Mouse (Mus musculus) neural tube, embryonic 10.5 days (tissue): ENCODE measurements around the gene Vamp1.
A peak's percentile ranks its signal among the peaks of the same experiment; 100 is the strongest.

Source experiments
- DNase-seq: peaks from one replicate; pipeline ENCODE4 v3.0.0-alpha.2; 2017; ENCODE audit warnings: low spot score; ENCODE audit errors: extremely low spot score

The Vamp1 gene

DNA sequence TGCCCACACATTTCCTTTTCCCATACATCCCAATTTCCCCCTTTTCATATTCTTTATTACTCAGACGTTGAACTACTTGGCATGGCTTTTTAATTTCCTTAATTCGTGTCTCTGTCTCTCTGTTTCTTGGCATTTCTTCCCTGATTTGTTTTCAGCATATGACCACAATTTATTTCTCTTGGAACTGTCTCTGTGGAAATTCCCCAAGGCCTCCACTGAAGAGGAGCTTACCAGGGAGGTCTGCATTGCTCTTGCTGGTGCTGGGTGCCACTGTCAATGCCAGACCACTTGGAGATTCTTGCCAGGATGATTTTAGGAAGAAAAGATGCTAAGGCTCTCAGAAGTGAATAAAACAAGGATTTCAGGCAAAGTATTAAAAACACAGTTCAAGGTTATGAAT lies 2.7 kb upstream of the Vamp1 start:
- DNase-seq: no peak

DNA sequence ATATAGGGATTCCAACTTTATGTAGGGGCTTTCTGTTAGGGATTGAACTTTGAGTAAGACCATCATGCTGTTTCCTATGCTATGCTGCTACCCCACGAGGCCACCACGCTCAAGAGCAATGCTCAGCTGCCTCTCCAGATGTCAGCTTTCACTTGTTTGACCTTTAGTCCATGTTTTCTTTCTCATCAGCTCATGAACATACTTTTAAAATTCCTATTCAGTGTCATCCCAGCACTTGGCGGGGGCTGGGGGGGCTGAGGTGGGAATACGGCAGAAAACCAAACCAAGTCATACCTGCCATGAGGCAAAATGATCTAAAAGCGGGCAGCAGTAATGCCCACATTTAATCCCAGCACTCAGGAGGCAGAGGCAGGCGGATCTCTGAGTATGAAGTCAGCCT lies 2.2 kb upstream of the Vamp1 start:
- DNase-seq: no peak

DNA sequence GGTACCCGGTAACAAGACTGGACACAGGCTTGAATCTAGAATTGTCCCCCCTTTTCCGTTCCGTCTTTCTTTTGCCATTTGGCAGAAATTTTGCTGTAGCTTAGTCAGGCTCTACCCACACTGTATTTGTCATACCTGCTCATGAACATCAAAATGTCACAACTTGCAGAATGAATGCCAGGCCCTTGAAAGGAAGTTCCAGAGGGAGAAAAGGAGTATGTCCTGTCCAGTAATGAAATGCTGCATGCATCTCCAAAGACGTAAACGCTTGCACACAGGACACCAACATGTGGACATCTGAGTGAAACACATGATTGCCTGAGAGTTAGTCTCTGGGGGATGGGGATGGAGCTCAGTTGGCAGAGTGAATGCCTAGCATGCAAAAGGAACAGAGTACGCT lies 1.6 kb upstream of the Vamp1 start:
- no peak for DNase-seq

DNA sequence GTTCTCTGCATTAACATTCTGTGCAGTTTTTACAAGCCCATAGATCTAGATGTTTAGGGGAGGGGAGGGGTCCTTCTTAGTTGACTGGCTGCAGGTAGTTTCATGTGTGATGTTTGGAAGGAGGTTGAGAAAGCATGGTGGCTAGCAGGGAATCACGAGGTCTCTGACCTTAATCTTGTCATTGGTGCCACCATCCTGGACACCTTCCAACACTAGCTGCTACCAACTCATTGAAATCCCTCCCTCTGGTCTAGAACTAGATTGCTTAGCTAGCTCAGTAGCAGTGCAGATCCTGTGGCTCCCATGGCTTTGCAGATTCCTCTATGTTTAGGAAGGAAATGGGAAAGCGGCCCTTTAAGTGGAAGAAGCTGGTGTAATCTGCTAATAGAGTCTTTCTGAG lies 1.5 kb downstream of the Vamp1 start:
- DNase-seq: no peak

DNA sequence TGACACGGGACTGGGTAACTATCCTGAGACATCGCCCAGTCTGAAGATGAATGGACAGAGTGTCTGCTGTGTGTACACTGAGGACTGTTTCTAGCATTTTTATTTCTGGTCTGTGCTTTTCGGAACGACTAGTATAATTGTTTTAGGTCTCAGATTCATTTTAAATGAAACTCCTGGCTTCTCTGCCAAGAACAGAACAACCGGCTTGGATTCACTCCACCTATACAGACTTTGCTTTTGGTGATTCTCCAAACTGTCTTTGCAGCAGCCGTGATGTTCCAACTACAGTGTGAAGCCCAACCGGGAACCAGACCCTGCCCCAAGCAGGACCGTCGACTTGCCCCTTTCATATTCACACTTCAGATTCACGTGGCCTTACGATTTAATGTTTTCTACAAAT lies 2.5 kb downstream of the Vamp1 start:
- no peak for DNase-seq

DNA sequence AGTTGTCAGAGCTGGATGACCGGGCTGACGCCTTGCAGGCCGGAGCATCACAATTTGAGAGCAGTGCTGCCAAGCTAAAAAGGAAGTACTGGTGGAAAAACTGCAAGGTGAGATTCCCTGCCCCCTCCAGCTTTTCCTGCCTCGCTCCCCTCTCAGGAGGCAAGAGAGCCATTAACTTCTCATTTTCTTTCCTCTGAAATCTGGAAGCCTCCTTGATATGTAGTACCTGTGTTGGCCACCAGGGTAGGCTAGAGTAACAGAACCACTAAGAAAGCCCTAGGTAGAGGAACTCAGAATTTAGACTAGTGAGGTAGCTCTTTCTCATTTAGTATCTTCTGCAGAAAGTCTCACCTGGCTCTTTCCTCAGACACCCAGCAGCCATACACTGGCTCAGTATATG lies 3.6 kb downstream of the Vamp1 start:
- peak; percentile 33 for DNase-seq

DNA sequence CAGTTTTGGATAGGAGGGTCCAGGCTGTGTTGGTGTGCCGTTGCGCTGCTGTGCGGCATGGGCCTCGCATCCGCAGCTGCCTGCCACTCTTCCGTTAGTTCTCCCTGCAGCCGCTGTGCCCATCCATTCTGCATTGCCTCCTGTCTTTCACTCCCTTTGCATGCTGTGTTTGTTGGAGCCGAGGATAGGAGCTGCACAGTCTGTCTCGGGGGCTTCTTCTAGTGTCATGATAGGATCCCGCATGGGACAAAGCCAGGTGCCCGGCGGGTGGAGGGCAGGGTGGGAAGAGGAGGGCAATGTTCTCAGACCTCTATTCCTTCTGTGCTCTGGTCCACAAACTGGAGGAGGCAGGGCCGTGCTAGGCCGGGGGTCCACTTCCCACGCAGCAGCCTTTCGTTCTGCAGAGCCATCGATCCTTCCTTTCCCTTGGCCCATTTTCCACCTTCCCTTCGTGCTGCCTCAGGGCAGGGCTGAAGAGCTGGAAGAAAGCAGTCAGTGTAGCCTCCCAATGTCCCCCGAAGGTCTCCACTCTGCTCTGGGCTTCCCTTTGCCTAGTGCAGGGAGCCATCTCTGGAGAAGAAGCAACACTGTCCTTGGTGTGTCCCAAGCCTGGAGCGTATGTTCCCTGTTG lies 5.9 kb downstream of the Vamp1 start:
- DNase-seq: no peak

DNA sequence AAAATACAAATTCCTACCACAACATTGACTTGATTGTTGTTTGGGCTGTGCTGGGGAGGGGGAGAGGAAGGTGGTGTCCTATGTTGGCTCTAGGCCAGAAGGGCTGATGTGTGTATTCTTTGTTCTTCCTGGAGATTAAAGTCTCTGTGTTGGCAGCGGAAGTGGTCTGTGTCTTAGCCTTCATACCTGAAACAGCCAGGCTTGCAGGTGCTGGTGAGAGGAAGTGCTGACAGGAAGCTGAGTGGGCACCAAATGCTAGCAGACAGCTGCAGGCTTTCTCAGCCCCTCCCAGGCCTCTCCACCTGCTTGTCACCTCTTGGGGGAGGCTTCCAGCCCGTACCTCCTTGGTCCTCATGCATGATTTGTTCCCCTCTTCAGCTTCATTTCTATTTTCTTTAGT lies 6.8 kb downstream of the Vamp1 start:
- no peak for DNase-seq

DNA sequence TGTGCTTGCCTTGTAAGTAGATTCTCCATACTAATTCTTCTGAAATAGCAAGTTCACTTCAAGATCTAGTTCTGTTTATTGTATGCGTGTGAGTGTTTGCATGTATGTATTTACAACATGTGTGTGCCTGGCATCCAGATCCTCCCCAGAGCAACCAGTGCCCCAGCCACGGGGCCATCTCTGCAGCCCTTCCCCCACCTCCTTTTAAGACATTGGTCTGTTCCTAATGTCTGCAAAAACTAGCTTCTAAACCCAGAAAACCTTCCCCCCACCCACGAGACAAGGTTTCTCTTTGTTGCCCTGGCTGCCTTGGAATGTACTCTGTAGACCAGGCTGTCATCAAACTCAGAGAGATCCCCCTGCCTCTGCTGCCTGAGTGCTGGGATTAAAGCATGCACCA lies 7.2 kb downstream of the Vamp1 start:
- DNase-seq: no peak

DNA sequence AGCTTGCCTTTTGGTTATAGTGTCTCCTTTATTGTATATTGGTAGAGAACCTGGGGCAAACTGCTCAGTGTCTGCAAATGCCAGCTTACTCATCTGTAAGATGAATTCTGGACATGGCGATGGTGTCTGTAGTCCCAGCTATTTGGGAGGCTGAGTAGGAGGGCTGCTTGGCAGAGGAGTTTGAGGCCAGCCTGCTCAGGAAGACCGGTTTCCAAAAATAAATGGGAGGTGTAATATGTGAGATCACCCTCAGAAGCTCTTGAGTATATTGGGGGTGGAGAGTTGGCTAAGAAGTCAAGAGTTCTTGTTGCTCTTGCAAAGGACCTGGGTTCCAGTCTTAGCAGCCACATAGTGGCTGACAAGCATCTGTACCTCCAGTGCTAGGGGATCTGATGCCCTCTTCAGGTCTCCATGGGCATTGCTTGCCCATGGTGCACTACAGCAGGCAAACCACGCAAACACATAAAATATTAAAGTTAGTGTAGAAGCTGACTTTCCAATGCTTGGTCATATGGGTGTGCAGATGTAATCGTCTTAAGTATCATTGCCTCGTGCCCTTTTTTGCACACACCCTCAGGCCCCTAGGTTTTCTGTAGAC lies 10.3 kb downstream of the Vamp1 start:
- DNase-seq: no peak

DNA sequence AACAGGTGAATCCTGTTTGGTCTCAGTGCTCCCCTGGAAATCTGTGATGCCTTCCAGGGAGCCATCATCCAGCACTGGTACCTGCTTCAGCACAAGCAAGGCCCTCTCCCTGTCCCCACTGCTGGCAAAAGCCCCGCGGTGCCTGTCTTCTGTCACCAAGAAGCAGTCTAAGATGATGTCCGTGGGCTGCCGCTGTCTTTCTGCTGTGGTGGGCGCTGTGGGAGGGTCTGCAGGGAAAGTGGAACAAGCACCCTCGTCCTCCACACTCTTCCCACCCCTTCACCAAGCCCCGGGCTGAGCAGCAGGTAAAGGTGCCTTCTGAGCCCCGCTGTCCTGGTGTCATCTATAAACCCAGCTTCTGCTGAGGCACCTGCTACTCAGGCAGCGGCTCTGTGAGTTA lies 15.2 kb downstream of the Vamp1 start:
- DNase-seq: no peak

DNA sequence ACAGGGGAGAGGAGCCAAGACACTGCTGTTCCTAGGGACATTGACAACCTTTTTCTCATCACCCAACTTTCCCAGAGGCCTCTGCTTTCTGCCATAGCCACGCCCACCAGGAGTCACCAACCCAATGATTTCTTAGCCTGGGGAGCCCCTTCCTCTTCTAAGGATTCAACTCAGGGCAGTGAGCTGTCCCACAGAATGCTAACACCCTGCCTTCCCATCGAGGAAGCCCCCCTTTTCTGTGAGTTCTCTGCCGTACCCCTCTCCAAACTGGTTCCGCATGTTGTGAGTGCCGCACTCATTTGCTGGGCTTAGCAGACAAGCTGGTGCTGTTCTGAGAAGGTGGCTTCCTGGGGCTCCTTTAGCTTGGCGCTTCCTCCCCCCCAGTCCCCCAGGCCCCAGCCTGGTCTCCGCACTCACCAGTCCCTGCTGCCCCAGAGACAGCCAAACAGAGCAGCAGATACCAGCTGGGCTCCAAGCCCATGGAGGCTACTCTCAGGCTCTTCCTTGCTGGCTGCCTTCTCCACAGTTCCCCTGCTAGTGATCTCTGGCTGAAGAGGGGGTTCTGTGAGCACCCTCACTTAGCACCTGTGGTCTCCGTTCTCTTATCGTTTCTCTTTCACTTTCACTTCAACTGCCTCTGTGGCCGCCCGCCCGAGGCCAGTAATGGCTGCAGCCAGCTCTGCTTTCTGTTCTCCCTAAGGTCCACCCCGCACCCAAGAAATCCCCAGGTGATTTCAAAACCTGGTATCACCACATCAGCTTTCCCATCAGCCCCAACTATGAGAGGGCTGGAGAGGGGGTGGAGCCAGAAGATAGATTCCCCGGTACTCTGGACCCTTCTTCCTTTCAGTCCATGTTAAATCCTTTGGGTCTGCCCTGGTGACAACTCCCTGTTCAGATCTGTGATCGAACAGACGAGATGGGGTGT lies 16.0 kb downstream of the Vamp1 start, which contains the start of gene Tapbpl:
Tapbpl (minus strand) TSS at position 744 of the 928 bp plus-strand sequence.
- peak; percentile 38 for DNase-seq

DNA sequence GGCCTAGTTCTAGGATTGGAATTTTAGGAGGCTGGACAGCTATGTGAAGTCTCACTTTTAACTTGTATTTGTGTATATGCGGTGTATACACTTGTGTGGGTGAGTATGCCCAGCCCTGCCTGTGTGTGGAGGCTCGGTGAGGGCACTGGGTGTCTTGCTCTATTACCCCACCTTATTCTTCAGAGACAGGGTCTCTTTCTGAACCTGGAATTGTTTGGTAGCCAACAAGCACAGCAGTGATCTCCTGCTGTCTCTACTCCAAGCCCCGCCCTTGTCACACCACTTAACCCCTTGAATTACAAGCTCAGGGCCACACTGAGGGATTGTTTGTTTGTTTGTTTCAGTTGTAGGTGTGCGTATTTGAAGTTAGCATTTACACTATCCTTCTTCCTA lies 16.7 kb downstream of the Vamp1 start:
- DNase-seq: no peak

DNA sequence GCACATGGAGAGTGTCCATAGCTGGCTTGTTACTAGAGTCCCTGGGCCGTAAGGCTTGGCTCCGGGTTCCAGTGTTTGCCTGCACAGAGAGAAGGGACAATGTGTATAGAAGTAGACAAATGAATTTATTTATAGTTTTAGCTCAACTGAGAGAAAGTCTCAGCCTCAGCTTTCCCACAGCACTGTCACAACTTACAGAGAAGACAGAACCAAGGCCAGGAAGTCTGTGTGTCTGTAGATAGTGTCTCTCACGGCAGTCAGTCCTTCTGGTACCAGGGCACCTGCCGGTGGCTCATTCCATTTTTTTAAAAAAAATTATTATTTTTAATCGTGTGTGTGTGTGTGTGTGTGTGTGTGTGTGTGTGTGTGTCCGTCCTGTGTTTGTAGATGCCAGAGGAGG lies 17.2 kb downstream of the Vamp1 start:
- DNase-seq: no peak

DNA sequence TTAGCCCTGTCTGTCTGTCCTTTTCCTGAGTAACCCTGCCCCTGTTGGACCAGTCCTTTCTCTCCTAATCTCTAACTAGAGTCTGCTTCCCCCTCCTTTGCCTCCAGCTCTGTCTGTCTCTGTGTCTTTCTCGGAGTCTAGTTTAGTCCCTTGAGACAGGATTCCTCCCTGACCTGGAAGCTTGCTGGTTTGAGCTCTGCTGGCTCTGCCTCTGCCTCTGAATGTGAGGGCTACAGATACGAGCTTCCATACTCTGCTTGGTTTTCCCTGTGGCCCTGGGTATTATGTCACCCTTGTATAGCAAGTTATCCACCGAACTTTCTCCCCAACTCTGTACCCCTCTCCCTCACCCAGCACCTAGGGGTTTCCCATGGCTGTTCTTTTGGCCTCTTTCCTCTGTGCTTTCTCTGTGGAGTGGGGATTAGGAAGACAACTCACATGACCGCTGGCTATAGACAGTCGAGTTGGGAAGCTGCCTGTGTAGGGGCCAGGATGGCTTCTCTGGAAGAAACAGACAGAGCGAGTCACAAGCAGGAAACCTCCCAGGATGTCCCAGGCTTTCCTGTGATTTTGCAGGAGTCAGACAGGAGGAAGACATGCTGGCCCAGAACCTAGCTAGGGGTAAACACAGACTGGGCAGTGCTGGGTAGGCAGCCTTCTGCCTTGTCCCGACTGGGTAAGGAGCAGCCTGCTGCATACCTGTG lies 18.6 kb downstream of the Vamp1 start:
- no peak for DNase-seq

DNA sequence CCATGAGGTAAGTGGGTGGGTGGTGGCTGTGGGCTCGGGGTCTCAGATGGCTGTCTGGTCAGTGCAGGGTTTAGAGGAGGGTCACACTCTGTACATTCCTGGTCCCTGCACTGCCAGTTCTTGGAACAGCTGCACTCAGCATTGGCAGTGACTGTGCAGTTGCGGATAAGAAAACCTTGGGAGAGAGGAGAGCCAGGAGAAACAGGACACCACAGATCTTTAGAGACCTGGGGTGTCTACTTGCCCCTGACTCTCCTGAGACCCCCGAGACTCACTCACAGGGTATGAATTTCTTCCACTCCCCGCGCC lies 19.1 kb downstream of the Vamp1 start:
- DNase-seq: no peak

DNA sequence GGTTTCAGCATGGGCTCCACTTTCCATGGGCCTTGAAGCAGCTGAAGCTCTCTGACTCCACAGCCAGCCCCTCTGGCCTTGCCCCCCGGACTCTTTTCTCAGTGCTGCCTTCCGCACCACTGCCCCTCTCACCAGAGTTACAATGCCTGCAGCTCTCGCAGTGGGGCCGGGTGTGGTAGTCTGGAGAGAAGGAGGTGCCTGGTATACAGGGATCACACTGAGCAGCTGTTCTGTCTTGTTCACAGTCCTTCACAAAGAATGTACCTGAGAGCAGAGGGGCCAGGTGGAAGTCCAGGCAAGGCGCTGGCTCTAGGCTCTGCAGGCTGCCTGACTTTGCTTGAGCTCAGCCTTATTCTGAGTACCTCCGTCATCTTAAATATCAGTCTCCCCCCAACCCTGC lies 21.0 kb downstream of the Vamp1 start:
- no peak for DNase-seq

DNA sequence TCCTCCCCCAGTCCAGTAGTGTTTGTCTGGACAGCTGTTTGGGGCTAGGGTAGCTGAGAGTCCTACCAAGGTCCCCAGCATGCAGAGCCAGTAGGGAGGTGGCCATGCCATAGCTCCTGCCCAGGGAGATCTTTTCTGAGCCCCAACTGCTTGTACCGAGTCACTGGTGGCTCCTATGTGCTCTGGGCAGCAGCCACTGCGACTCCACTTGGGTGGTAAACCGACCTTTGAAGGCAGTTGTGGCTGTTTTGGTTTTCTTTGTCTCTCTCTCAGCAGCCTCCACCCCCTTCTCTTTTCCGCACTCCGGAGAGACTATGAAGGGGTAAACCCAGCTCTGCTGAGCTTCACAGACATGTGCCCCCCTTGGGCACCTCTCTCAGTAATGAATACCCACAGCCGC lies 21.4 kb downstream of the Vamp1 start, which contains the start of gene Cd27:
Cd27 (minus strand) TSS at position 229 of the 400 bp plus-strand sequence.
- no peak for DNase-seq

DNA sequence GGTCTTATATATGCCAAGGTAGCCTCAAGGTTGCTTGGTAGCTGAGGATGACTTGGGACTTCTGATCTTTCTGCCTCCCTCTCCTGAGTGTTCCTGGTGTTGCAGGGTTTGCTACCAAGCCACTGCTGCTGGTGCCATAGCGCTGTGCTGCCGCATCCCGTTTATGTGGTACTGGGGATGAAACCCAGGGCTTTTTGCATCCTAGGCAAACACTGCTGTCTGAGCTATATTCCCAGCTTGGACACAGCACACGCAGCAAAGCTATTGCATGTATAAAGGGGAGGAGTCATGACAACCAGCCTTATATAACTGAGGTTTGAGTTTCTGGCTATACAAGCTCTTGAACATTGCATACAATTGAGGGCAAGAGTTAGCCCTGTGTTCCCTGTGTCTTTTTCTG lies 22.1 kb downstream of the Vamp1 start:
- DNase-seq: no peak

DNA sequence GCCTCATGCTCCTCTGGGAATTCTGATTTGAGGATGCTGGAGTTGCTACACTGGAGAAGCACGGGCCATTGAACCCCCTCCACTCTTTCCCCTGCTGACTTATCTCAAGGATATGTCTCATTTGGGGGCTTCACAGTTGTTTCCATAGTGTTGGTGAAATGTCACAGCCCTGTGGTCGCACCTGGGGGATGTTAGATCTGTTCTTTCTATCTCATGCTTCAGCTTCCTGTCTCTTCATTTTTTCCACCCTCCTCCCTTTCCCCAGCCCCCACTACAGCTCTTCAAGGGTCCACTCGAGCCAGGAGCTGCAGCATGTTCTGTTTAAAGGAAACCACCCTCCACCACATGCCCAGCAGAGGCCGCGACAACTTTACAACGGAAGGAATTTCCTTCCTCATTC lies 23.0 kb downstream of the Vamp1 start:
- DNase-seq: no peak

DNA sequence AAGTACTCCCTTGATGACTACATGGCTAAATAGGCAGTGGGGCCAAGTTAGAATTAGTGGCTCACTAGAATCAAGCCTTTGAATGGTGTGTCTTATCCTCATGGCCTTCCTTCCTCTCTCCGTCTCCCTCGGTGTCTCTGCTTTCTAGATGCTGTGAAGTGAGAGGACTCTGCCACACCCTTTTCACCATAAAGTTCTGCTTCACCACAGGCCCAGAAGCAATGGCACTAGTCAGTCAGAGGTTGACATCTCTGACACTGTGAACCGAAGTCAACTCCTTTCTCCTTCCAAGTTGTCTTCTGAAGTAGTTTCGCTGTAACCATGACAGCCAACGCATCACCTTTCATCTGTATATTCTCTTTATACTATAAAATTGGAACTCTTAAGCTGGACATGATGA lies 24.2 kb downstream of the Vamp1 start:
- no peak for DNase-seq

DNA sequence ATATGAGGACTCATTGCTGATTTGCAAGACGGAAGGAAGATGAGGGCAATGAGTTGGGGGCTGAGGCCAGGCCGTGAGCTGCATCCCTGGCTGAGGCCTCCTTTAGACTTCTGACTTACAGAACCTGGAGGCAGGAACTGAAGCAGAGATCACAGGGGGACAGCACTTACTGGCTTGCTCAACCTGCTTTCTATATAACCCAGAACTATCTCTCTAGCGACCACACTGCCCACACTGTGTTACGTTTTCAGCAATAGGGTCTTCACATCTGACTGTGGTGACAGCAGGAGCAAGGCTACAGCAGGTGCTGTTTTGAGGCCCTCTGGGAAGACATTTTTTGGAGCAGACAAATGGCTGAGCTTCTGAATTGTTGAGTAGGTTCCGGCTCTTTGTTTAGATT lies 25.3 kb downstream of the Vamp1 start:
- no peak for DNase-seq
